Mouse (Mus musculus) C2C12 (cell line): Measurements from ENCODE around the gene Tnfsf13b.

Experiments used
- CEBPB ChIP-seq: IDR thresholded peaks from one replicate; pipeline ENCODE4 v1.6.1; 2011; ENCODE audit warnings: low read depth, mild to moderate bottlenecking, control low read depth, moderate library complexity
- CTCF ChIP-seq: IDR thresholded peaks from one replicate; pipeline ENCODE4 v1.5.1; 2011; ENCODE audit not compliant: control insufficient read depth, insufficient read depth, insufficient read length

- no peak for TF ChIP-seq CTCF
- TF ChIP-seq CEBPB: no peak
These were observed 856 bp downstream of the Tnfsf13b start for GRCm38 (mm10) chr8:10006986-10007659.
